Mouse (Mus musculus) regulatory T cell (primary cell): ENCODE measurements around the gene Zrsr1.

Experiments used
- in situ Hi-C: fragments of 300-600 bp; cut with MboI, MseI; formaldehyde crosslinking; loops from one replicate; pipeline ENCODE4 v1.15.1; 2025; ENCODE audit warnings: high pct_unique_total_duplicates

The Zrsr1 gene

DNA sequence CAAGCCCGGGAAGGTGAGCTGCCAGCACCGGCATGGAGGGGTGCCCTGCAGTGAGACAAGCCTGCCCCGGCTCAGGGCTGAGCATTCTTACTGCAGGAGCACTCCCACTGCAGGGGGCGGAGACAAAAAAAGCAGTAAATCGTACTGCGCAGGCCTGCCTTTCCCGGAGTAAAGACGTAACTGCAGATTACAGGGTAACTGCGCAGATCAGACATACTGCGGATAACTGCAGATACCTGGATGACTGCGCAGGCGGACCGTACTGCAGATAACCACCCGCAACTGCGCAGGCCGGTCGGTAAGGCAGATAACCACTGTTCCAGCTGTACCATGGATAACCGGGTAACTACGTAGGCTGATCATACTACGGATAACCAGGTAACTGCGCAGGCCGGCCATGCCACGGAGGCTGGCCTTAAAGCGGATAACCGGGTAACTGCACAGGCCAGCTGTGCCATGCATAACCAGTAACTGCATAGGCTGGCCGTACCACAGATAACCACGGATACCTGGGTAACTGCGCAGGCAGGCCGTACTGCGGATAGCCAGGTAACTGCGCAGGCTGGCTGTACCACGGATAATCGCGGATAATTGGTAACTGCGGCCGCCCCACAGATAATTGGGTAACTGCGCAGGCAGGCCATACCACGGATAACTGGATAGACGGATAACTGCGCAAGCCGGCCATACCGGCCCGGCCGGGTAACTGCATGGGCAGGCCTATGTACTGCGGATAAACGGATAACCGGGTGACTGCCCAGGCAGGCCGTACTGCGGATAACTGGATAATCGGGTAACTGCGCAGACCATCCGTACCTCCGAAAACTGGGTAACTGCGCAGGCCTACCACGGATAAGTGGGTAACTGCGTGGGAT lies at the start of gene Zrsr1:
TSS of gene Zrsr1 (plus strand) at position 171 of the 875 bp plus-strand sequence.
- in situ Hi-C loops, result loop anchor here (25.0 kb wide), 1 partner anchor 735 kb away; no protein-coding TSS in a partner anchor

DNA sequence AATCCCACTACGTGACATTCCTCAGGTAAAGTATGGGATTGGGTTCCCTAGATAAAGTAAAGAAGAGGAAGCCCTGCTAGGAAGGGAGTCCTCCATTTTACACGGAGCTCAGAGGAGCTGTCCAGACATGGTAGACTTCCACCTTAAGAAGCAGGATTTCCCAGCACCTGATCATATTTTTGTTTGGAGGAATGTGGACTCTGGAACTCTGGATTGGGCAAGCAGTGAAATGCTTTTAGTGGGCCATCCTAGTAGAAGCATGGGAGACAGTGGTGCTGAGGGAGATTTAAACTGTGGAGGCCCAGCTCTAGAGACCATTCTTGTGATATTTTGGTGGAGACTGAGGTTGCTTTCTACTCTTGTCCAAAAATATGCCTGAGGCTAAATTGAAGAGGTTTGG lies 49.3 kb upstream of the Zrsr1 start:
- in situ Hi-C loops, result loop anchor here (5.0 kb wide), 1 partner anchor 520 kb away; no protein-coding TSS in a partner anchor

DNA sequence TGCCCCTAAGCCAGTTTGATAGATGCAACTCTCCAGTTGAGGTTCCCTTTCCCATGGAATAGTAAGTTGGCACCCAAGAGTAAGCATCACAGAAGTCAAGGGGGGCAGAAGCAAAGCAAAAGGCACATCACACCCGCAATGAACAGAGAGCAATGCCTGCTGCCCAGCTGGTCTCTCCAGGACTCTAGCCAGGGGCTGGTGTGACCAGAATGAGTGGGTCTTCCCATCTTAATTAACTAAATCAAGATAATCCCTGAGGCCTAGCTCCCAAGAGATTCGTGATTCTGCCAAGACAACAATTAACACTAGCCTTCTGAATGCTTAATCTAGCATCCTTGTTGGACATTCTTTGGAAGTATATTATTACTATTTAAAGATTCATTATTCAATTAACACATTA lies 48.2 kb upstream of the Zrsr1 start:
- in situ Hi-C loops, result loop anchor here (5.0 kb wide), 1 partner anchor 521 kb away; no protein-coding TSS in a partner anchor

DNA sequence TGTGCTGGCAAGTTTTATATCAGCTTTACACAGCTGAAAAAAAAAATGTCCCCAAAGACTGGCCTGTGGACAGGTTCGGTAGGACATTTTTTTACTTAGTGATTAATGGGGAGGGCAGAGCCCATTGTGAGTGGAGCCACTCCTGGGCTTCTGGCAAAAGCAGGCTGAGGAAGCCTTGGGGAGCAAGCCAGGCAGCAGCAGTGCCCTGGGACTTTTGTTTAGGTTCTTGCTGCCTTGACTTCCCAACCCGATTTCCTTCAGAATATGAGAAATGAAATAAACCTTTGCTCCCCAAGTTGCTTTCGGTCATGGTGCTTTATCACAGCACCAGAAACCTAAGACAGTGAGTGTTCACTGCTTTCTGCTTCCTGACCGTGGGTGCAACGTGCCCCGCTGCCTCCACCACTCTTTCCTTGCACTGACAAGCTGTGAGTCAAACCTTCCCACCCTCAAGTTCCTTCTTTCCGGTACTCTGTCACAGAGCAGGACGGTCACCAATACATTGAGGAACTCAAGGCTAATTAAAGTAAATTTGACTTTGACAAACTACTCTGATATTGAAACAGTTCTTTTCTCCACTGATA lies 43.1 kb upstream of the Zrsr1 start:
- in situ Hi-C loops, result no loop called here

DNA sequence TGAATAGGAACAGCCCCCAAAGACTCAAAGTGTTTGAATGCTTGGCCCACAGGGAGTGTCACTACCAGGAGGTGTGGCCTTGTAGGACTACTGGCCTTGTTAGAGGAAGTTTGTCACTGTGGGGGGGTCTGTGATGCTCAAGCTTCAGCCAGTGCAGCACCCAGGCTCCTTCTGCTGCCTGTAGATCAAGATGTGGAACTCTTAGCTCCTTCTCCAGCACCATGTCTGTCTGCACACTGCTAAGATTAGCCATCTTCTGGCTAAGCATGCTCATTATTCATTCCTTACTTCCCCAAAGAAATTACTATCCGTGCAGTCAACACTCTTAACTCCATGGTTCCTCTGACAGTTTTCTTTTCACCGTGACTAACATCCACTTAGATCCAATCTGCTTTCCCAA lies 41.7 kb upstream of the Zrsr1 start:
- in situ Hi-C loops, result loop anchor here (5.0 kb wide), 1 partner anchor 58 kb away; no protein-coding TSS in a partner anchor

DNA sequence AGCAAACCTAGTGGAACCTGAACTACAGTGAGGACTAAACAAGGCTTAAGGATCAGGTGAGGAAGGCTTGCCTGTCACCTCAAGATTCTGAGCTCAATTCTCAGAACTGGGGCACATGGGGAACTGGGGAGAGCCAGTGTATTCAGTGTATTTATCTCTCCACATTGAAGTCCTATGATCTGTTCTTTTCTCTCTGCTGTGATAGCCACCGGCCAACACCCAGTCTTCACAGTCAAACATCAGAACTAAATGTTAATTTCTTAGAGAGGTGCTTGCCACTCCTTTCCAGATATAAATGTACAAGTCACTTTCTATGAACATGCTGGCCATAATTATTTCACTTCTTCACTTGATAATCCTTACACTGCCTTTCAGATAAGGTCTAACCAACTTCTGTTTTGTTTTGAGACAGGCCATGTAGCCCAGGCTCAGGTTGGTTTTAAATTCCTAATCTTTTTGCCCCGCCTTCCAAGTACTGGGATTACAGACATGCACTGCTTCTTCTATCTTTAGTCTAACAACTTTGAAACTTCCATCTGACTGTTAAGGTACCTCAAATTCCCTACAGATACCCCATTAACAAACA lies 40.4 kb upstream of the Zrsr1 start:
- in situ Hi-C loops, result loop anchor here (5.0 kb wide), 1 partner anchor 59 kb away; no protein-coding TSS in a partner anchor

DNA sequence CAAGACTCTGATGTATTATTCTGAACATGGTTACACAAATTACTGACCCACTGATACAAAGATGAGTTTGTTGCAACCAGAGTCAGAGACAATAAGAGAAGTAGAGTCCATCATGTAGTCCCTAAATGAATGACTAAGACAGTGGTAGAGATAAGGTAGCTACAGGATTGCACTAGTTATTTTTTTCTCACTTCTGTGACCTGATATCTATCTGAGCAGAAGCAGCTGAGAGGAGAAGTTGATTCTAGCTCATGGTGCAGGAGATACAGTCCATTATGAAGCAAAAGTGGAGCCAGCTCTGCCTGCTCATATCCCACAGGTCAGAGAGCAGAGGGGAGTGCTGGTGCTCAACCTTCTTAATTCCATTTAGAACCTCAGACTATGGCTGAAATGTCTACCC lies 39.6 kb upstream of the Zrsr1 start:
- in situ Hi-C loops, result loop anchor here (5.0 kb wide), 1 partner anchor 60 kb away; no protein-coding TSS in a partner anchor

DNA sequence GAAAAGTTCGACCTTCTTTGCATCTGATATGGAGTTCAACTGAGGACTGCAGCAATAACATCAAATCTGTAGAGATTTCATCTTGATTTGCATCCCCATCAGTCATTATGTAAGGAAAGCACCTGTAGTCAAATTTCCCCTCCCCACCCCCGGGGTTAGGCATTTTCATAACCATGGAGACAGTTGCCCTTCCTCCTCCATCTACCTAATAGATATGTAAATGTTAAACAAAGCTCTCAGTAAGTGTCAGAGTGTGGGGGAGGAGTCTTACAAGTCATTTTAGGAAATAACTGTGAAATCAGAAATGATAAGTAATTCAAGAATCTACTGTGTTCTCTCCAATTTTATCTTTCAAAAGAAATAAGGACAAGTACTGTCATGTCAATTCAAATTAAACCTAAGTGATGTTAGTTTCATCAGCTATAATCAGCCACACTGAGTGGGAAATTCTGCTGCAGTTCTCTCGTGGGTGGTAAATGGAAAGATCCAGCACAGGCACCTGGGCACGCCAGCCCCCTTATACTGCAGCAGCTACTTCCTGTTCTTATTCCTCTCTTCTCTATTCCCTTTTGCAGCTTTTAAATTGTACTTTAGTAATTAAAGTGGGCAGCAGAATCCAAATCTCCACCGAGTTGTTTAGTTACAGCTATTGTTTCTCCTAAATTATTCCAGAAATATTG lies 35.2 kb upstream of the Zrsr1 start:
- in situ Hi-C loops, result no loop called here

DNA sequence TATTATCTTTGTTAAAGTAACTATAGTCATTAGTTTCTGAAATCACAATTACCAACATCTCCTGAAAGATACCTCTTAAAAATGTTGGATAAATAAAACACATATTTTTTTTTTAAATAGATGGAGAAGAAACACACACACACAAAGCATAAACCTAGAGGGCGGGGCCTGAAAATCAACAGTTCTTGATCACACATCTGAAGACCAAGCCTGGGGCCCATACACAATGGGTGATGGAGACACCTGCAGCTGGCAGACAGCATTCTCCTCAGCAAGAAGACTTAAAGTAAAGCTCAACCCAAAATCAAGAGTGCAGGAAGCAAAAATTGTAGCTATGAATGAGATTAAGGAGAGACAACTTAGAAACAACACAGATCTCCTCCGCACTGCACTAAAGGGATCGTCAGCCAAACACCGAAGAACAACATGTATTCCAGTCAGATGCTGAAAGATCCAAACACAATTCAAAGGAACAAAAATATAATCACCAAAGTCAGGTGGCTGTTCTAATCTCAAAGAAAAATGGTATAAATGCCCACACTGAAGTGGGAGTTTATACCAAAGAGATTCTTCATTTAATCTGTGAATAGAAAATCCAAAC lies 34.0 kb upstream of the Zrsr1 start:
- in situ Hi-C loops, result no loop called here

DNA sequence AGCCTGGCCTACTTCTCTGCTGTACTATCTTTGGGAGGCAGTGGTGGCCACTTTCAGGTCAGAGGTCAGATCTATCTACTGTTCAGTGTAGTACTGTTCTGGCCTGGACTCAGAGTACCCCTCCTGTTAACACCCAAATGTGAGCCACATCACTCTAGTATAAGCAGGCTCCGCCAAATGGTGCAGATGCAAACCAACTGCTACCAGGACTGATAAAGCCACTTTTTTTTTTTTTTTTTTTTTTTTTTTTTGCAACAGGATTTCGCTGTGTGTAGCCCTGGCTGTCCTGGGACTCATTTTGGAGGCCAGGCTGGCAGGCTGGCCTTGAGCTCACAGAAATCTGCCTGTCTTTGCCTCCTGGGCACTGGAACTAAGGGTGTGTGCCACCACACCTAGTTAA lies 32.8 kb upstream of the Zrsr1 start:
- in situ Hi-C loops, result no loop called here

DNA sequence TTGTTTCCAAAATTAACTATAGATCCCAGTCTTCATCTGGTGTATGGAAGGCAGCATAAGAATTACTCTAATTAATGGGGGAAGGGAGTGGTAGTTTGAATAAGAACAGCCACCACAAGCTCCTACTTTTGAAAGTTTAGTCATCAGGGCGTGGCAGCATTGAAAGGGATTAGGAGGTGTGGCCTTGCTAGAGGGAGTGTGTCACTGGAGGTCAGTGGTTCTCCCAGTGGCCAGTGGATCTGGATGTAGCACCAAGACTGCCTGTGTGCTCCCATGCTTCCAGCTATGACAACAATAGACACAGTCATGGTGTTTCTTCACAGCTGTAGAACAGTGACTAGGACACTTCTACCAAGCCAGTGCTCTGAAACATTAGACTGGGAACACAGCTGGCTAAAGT lies 22.7 kb upstream of the Zrsr1 start:
- in situ Hi-C loops, result no loop called here

DNA sequence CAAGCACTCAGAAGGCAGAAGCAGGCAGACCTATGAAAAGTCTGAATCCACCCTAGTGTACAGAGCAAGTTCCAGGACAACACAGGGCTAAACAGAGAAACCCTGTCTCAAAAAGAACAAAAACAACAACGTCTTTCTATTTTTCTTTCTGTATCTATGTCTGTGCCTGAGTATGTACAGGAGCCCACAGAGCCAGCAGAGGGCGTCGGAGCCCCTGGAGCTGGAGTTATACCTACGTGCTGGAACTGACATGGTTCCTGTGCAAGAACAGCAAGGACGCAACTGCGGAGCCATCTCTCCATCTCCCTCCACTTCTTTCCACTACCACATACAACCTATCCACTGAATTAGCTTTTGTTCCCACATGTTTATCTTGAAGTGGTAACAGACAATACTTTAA lies 21.7 kb upstream of the Zrsr1 start:
- in situ Hi-C loops, result loop anchor here (25.0 kb wide), 1 partner anchor 713 kb away; no protein-coding TSS in a partner anchor

DNA sequence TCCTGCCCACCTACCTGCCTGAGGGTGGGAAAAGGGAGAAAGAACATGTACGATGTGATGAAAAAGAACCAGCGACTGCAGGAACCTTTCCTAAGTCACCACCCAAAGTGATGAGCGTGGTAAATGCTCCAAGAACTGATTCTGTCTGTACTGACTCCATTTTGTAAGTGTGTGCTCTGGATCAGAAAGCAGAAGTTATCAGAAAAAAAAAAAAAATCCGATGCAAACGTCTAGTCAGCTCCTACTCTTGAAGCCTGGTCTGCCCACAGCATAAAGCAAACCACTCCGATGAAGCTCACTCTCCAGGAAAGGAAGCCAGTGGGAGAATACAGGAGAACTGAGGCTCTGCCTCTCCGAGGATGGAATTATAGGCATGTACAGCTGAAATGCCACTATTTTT lies 19.1 kb upstream of the Zrsr1 start:
- in situ Hi-C loops, result loop anchor here (25.0 kb wide), 1 partner anchor 715 kb away; no protein-coding TSS in a partner anchor

DNA sequence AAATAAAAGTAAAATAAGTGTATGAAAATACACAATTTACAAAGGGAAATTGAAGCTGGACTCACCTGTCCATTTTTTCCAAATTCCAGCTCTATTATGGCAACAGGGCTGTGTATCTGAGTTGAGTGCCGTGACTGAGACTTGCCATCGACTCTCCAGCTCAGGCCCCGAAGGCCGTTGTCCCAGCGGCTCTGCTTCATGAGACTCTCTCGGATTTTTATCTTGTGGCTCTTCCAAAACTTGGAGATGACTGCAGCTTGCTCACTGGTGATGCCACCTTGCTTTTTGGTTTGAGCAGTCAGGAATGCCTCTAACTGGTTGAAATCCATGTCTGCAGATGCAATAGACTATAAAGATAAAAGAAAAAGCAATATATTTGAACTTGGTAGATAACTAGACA lies 15.5 kb upstream of the Zrsr1 start:
- in situ Hi-C loops, result loop anchor here (25.0 kb wide), 1 partner anchor 719 kb away; no protein-coding TSS in a partner anchor

DNA sequence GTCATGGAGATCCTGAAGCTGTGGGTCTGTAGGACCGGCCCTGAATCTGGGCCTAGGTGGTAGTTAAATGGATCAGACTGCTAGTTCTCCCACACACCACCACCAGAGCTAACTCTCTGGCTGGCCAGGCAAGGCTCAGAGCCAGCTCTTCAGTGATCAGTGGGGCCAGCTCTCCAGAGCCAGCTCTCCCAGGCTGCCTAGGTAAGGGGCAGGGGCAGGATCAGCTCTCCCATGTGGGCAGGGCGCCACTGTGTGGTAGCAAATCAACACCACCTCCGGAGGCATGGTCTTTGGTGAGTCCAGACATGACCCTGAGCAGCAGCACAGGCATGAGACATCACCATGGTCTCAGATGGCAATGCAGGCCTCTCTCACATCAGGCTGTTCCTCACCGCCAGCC lies 15.0 kb upstream of the Zrsr1 start:
- in situ Hi-C loops, result loop anchor here (25.0 kb wide), 1 partner anchor 720 kb away; no protein-coding TSS in a partner anchor

DNA sequence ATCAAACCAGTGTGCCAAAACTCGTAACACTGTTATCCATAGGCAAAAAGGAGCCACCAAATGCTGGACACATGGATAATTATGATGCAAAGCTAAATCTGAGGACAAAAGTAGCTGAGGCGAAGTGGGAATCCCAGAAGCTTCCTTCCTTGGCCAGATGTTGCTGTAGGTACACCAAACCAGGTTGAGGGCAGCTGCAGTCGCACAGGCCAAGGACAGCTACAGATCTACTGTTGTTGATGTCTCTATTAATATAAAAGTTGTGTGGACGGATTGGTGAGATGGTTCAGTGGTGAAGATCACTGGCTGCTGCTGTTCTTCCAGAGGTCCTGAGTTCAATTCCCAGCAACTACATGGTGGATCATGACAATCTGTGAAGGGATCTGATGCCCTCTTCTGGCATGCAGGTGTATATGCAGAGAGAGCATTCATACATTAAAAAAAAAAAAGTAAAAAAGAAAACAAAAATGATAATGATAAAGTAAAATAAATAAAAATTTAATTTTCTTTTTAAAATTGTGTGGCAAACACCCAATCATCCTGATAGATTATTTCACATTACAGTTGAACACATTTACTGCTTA lies 13.9 kb upstream of the Zrsr1 start:
- in situ Hi-C loops, result loop anchor here (25.0 kb wide), 1 partner anchor 721 kb away; no protein-coding TSS in a partner anchor

DNA sequence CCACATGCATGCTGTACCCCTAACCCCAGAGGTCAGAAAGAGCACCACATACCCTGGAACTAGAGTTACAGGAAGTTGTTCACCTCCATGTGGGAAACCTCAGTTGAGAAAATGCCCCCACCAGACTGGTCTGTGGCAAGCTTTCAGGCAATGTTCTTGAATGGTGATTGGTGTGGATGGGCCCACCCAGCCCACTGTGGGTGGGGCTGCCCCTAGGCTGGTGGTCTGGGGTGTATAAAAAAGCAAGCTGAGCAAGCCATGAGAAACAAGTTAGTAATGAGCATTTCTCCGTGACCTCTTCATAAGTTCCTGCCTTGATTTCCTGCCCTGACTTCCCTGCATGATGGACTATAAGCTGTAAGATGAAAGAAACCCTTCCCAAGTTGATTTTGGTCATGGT lies 9.7 kb upstream of the Zrsr1 start:
- in situ Hi-C loops, result loop anchor here (5.0 to 25.0 kb wide), 3 partner anchors 90 to 725 kb away; no protein-coding TSS in a partner anchor

DNA sequence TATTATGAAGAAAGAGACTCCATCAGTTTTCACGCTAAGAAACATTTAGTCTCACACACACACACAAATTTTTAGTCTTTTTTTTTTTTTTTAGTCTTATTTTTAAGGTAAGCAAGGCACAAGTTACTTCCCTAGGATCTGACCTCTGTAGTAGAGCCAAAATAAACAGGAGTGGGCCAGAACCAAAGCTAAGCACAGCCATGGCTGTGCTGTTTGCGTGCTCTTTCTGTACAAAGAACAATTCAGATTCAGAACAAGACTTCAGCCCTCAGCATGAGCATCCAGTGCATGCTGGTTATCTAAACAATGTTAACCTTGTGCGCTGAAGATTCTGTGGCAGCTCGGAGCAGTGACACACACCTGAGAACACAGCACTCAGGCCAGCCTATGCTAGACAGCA lies 7.4 kb upstream of the Zrsr1 start:
- in situ Hi-C loops, result loop anchor here (5.0 to 25.0 kb wide), 3 partner anchors 92 to 727 kb away; no protein-coding TSS in a partner anchor

DNA sequence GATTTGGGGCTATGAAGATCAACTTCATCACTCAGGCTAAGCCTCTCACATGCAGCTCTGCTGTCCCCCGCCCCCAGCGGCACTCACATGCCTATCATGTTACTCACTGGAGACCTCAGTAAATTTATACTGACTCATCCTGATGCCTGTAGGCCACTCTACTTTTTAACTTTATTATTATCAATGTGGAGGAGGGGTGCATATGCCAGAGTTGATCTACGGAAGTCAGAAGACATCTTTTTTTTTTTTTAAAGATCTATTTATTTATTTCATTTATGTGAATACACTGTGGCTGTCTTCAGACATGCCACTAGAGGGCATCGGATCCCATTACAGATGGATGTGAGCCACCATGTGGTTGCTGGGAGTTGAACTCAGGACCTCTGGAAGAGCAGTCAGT lies 6.3 kb upstream of the Zrsr1 start:
- in situ Hi-C loops, result loop anchor here (5.0 to 25.0 kb wide), 3 partner anchors 328 to 728 kb away; no protein-coding TSS in a partner anchor

DNA sequence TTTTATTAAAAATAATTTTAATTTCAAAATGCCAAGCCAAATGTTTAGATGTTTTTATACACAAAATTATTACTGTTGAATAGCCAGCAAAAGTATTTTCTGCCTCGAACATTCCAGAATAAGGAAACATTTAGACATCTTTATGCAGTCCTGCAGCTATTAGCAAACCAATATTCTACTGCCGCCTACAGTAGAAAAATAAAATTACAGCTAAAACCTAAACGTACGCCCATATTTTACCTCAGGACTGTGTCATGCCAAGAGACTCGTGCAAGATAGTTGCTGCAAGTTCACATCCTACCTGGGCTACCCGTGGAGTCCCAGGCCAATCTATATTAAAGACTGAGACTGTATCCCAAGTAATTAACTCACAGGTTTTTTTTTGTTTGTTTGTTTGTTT lies 2.3 kb upstream of the Zrsr1 start:
- in situ Hi-C loops, result loop anchor here (5.0 to 25.0 kb wide), 3 partner anchors 332 to 732 kb away; no protein-coding TSS in a partner anchor
